Mouse (Mus musculus) midbrain, embryonic 15.5 days (tissue): Measurements from ENCODE around the gene Smyd5. TPM values are rescaled to one million over a fixed set of nuclear protein-coding genes. Genes with fewer than 3 reads are reported as not detected.
"Not testable (repeated sequence)": the region's sequence is repeated elsewhere in the genome, so short reads cannot be mapped to it uniquely, and the experiment has no call there.

Experiments
- ATAC-seq: fragments of 200-750 bp; cut with Nextera tagmentation; replicated peaks from 2 replicates; pipeline ENCODE4 v1.8.0; 2017; ENCODE audit warnings: moderate TSS enrichment
- H3K27ac ChIP-seq: fragments of 300-500 bp; sonication (generic); 2 replicates; pipeline ENCODE4 v1.5.1; 2015; ENCODE audit warnings: mild to moderate bottlenecking, inconsistent platforms
- H3K27me3 ChIP-seq: fragments of 300-500 bp; sonication (generic); replicated peaks from 2 replicates; pipeline ENCODE4 v1.6.1; 2015; ENCODE audit warnings: inconsistent platforms
- H3K36me3 ChIP-seq: fragments of 300-500 bp; sonication (generic); replicated peaks from 2 replicates; pipeline ENCODE4 v1.6.1; 2015; ENCODE audit warnings: inconsistent platforms
- H3K4me1 ChIP-seq: fragments of 300-500 bp; sonication (generic); 2 replicates; pipeline ENCODE4 v1.6.1; 2015; ENCODE audit warnings: inconsistent platforms
- H3K4me2 ChIP-seq: fragments of 300-500 bp; sonication (generic); 2 replicates; pipeline ENCODE4 v1.6.1; 2015; ENCODE audit warnings: inconsistent platforms, mild to moderate bottlenecking, moderate library complexity
- H3K4me3 ChIP-seq: fragments of 300-500 bp; sonication (generic); 2 replicates; pipeline ENCODE4 v1.5.1; 2015; ENCODE audit warnings: mild to moderate bottlenecking, inconsistent platforms
- H3K9ac ChIP-seq: fragments of 300-500 bp; sonication (generic); 2 replicates; pipeline ENCODE4 v1.6.1; 2015; ENCODE audit warnings: mild to moderate bottlenecking, inconsistent platforms
- H3K9me3 ChIP-seq: fragments of 300-500 bp; sonication (generic); 2 replicates; pipeline ENCODE4 v1.6.1; 2016; ENCODE audit warnings: inconsistent platforms
- WGBS: fragments of 180-500 bp; shearing (Covaris S2); methylation state at CpG from one replicate; pipeline ENCODE4 v1.1.7; 2015; ENCODE audit warnings: mixed read lengths; 5-methylcytosine and 5-hydroxymethylcytosine counted together
- polyA plus RNA-seq: library from polyadenylated mRNA; unstranded; fragments of >200 nt; fragmentation: Nextera tagmentation; extraction: Ambion mirVana; gene quantifications from 2 replicates; pipeline ENCODE4 v1.2.1, GENCODE M21; 2015

Smyd5 gene
- polyA plus RNA-seq, 1 experiment from 2014 or later = 73.2 TPM

DNA sequence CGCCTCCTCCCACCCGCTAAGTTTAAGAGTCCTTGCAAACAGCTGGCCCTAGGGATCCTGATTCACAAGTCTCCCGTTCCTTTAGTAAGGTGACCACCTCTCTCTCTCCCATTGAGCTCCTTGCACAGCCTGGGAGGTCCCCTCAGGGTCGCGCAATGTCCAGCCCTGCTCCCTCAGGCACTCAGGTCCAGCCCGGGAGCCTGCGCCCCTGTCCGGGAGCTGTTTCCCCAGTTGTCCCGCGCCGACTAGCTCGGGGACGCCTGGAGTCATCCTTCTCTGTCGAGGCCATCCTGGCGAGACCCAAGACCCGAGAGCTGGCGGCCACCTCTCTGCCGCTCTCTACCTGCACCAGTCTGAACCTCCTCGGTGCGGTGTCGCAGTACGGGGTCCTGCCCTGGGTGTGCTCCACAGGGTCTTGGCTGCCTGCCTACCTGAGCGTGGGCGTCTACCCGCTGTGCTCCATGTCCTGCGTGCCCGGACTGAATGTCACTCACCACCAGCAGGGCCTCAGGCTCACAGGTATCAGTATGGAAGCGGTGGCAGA lies 7.9 kb upstream of the Smyd5 start, which contains the start of gene Noto:
Noto (plus strand) TSS at position 51 of the 544 bp plus-strand sequence.
- no peak within 1 kb of the TSS for H3K27ac ChIP-seq
- H3K9me3 ChIP-seq = no peaks in the 10 kb centered on the region
- H3K27me3 ChIP-seq = 0 out of 2 replicates have a peak, but pooled peaks cover 5% of the 10 kb centered on the region
- no peaks in the 10 kb centered on the region for H3K36me3 ChIP-seq
- H3K4me1 ChIP-seq = no peaks in the 10 kb centered on the region
- no peak within 1 kb of the TSS for H3K4me2 ChIP-seq
- WGBS = 17% methylated on average over 28 of the region's 28 CpGs
- ATAC-seq = no peak
- H3K9ac ChIP-seq = no peak within 1 kb of the TSS
- H3K4me3 ChIP-seq = no peak within 1 kb of the TSS

DNA sequence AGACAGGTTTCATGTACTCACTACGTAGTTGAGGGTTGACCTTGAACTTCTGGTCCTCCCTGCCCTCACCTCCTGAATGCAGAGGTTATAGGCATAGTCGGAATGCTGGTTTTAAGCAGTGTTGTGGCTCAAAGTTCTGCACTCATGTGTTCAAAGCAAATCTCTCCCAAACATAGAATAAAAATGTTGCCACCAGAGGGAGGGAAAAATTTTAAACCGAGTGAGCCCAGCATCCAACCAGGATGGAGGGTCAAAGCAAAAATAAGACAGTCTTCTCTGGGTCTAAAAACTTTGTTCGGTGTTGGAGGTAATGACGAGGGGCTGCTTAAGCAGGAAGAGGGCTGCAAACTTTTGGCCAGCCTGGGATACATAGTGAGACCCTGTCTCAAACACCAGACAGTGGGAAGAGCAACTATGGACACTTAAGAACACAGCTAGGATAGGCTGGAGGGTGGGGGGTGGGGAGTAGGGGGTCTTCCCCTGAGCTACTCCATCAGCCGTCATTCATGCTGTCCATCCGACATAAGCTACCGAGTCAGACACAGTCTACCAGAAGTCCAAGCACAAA lies 431 bp upstream of the Smyd5 start:
- H3K27me3 ChIP-seq = no peaks in the 10 kb centered on the region
- H3K27ac ChIP-seq = no peak overlapping the region
- ATAC-seq = peak; percentile 82
- peak overlapping the region; percentile 96 for H3K4me3 ChIP-seq
- WGBS = 47% methylated on average over 8 of the region's 8 CpGs
- H3K9ac ChIP-seq = peak overlapping the region; percentile 75
- H3K4me1 ChIP-seq = peaks cover 14% of the 10 kb centered on the region
- H3K36me3 ChIP-seq = no peaks in the 10 kb centered on the region
- peak overlapping the region; percentile 93 for H3K4me2 ChIP-seq
- no peaks in the 10 kb centered on the region for H3K9me3 ChIP-seq

DNA sequence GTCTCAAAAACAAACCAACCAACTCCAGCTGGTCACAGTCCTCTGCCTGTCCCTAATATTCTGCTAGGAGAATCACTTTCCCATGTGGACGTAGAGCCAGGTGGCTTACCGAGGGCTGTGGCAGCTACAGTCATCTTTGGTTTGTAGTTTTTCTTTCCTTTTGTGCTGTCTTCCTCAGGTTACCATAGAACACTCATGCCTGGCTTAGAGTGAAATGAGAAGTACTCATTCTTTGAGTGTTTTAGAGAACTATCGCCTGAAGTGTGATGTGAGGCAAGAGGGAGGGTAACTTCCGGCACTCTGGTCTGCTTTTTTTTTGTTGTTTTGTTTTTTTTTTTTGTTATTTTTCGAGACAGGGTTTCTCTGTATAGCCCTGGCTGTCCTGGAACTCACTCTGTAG lies 2.1 kb downstream of the Smyd5 start:
- H3K9me3 ChIP-seq = no peaks in the 10 kb centered on the region
- no peak overlapping the region for H3K4me2 ChIP-seq
- H3K36me3 ChIP-seq = peaks cover 9% of the 10 kb centered on the region; the same call in 1 of the 2 replicates
- no peaks in the 10 kb centered on the region for H3K27me3 ChIP-seq
- H3K4me3 ChIP-seq = no peak overlapping the region
- no peak overlapping the region for H3K27ac ChIP-seq
- no peak for ATAC-seq
- no peak overlapping the region for H3K9ac ChIP-seq
- 89% methylated on average over 5 of the region's 5 CpGs for WGBS
- peaks cover 14% of the 10 kb centered on the region for H3K4me1 ChIP-seq

DNA sequence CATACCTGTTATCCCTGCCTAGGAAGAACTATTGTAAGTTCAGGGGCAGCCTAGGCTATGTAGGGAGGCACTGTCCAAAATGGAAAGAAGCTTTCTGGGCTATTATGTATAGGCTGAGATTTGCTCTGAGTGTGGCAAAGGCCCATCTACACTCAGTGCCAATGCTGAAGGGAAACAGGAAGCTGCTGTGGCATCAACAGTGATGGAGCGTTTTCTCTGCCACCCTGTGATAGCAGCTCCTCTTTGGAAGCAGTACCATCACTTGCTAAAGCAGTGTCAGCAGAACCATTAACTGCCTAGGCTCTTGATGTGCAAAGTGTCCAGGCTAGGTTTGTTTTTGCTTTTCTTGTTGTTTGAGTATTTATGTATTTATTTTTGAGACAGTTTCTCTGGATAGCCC lies 4.4 kb downstream of the Smyd5 start:
- Histone ChIP-seq H3K4me1 (peaks cover 14% of the 10 kb centered on the region), H3K36me3 (peaks cover 17% of the 10 kb centered on the region; the same call in 1 of the 2 replicates), H3K9ac (no peak overlapping the region), H3K27me3 (no peaks in the 10 kb centered on the region), H3K4me3 (no peak overlapping the region), H3K4me2 (no peak overlapping the region), H3K27ac (no peak overlapping the region), H3K9me3 (no peaks in the 10 kb centered on the region)
- 93% methylated on average over 1 of the region's 1 CpGs for WGBS
- no peak for ATAC-seq

DNA sequence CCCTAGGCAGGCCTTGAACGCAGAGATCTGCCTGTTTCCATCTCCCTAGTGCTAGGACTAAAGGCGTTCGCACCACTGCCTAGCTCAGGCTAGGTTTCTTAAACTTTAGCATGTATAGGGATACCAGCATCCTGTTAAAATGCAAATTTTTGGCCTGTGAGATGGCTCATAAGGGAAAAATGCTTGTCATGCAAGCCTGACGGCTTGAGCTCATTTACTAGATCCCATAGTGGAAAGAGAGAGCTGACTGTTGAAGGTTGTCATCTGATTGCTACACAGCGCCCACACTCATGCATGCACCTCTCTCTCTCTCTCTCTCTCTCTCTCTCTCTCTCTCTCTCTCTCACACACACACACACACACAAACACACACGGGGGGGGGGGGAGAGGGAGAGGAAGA lies 4.8 kb downstream of the Smyd5 start:
- no peak overlapping the region for H3K4me3 ChIP-seq
- H3K4me1 ChIP-seq = peaks cover 14% of the 10 kb centered on the region
- H3K4me2 ChIP-seq = no peak overlapping the region
- H3K9ac ChIP-seq = no peak overlapping the region
- H3K36me3 ChIP-seq = peaks cover 18% of the 10 kb centered on the region; the same call in 1 of the 2 replicates
- WGBS = 78% methylated on average over 5 of the region's 6 CpGs
- ATAC-seq = no peak
- H3K27me3 ChIP-seq = no peaks in the 10 kb centered on the region
- H3K9me3 ChIP-seq = no peaks in the 10 kb centered on the region
- no peak overlapping the region for H3K27ac ChIP-seq

DNA sequence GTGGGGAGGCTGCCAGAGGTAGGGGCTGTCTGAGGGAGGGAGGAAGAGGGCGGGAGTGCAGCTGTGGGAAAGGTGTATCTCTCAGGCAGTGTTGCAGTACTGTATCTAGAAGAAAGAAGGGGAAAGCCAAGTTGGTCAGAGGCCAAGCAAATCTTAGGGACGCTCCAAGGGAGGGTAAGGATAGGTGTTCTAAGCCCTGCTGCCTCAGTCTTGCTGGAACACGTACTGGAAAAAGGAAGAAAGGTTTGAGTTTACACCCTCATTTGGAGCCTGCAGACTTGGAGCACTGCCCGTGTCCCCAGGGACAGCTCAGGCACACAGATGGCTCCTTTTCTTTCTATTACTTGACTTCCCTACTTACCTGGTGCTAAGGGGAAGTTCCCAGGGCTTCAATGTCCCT lies 9.4 kb downstream of the Smyd5 start:
- Histone ChIP-seq H3K36me3 (peaks cover 19% of the 10 kb centered on the region; the same call in 1 of the 2 replicates), H3K9ac (no peak overlapping the region), H3K27ac (no peak overlapping the region), H3K4me3 (no peak overlapping the region), H3K27me3 (no peaks in the 10 kb centered on the region), H3K4me2 (no peak overlapping the region), H3K9me3 (no peaks in the 10 kb centered on the region), H3K4me1 (no peaks in the 10 kb centered on the region)
- no peak for ATAC-seq
- WGBS = 95% methylated on average over 4 of the region's 4 CpGs

DNA sequence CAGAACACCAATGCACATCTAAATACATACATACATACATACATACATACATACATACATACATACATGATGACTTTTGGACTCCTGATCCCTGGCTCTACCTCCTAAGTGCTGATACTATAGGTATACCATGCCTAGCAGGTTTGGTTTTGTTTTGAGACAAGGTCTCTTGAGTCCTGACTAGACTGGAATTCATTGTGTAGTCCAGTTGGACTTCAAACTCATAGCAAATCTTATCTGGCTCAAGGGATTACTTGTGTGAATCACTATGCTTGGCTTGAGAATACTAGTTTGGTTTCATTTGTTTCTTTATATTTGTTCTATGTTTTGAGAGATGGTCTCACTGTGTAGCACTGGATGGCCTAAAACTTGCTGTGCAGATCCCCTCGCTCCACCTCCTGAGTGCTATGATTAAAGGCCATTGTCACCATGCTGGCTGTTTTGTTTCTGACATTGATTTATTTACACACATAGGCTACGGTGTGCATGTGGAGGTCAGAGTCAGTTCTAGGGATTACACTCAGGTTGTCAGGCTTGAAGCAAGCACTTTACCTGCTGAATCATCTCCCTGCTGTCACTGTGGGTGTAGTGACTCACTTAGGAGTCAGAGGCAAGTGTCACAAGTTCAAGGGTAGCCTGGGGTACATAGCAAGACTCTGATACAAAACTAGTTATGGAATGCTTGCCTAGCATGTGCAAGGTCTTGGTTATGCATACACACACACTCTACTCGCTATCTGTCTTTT lies 11.9 kb downstream of the Smyd5 start:
- Histone ChIP-seq H3K9me3 (no peaks in the 10 kb centered on the region), H3K36me3 (peaks cover 15% of the 10 kb centered on the region; the same call in 1 of the 2 replicates), H3K27me3 (no peaks in the 10 kb centered on the region), H3K4me2 (no peak overlapping the region), H3K4me3 (no peak overlapping the region), H3K9ac (no peak overlapping the region), H3K27ac (no peak overlapping the region), H3K4me1 (no peaks in the 10 kb centered on the region)
- no peak for ATAC-seq
- WGBS = 91% methylated on average over 3 of the region's 3 CpGs

DNA sequence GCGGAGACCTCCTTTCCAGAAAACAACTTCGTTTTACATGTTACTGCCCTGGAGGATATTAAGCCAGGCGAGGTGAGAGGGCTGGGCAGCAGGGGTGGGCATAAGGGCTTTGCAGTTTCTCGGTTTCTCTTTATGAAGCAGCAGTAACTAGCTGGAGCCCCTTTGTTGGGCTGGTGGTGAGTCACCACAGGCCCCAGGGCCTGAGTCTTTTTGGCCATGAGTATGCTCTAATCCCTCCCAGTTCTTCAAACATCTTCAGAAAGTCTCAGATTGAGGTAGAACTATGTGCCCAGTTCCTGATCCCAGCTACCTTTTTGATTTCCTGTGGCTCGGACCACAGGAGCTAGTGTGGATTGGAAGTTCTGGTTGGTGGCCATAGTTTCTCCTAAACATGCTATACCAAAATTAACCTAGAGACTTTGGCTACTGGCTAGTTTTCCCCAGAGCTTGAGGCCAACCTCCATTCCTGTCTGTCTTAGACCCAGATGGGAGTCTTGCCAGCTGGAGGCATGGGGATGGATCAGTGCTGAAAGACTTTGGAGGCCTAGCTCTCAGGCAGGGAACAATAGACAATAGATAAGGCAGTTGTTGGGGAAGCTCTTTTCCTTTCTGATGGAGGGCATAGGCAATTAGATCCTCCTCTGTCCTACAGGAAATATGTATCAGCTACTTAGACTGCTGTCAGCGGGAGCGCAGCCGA lies 12.6 kb downstream of the Smyd5 start:
- Histone ChIP-seq H3K4me1 (no peaks in the 10 kb centered on the region), H3K9me3 (no peaks in the 10 kb centered on the region), H3K9ac (no peak overlapping the region), H3K27me3 (no peaks in the 10 kb centered on the region), H3K4me2 (no peak overlapping the region), H3K36me3 (0 out of 2 replicates have a peak, but pooled peaks cover 11% of the 10 kb centered on the region), H3K27ac (no peak overlapping the region), H3K4me3 (no peak overlapping the region)
- 95% methylated on average over 8 of the region's 8 CpGs for WGBS
- ATAC-seq = no peak

DNA sequence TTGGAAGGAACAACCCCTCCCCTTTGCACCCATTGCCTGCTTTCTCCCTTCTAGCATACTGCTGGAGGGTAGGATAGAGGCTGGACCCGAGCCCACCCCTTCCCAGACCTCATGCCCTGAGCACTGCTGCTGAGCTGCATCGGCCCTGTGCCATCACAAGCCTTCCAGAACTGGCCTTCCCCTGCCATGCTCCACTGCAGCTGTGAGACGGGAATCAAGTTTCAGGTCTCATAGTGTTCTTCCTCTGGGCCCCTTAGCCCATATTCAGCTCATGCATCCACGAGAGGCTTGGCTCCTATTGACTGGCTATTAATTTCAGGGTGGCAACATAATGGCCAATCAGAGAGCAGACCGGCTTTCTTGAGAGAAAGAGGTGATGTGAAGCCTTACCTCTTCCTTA lies 13.5 kb downstream of the Smyd5 start:
- Histone ChIP-seq H3K27me3 (no peaks in the 10 kb centered on the region), H3K4me2 (no peak overlapping the region), H3K9ac (no peak overlapping the region), H3K4me3 (no peak overlapping the region), H3K4me1 (peaks cover under 1% of the 10 kb centered on the region; the same call in 1 of the 2 replicates), H3K9me3 (no peaks in the 10 kb centered on the region), H3K36me3 (0 out of 2 replicates have a peak, but pooled peaks cover 11% of the 10 kb centered on the region), H3K27ac (no peak overlapping the region)
- WGBS = 72% methylated on average over 5 of the region's 5 CpGs
- ATAC-seq = no peak

DNA sequence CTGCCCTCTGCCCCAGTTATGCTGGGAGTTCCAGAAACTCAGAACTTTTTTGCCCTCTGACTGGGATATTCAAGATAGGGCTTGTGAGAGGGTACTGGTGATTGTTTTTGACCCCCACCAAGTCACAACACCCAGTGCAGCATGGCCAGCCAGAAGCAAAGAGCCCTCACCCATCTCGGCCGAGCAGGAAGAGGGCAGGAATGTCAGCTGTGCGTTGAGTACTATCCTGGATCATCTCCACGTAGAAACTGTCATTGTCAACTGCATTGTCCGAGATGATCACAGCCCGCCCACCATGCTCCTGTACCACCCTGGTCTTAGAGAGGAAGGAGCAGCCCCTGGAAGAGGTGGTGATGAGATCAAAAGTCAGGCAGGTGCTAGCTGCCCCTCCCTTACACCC lies 15.6 kb downstream of the Smyd5 start:
- 0 out of 2 replicates have a peak, but pooled peaks cover 5% of the 10 kb centered on the region for H3K36me3 ChIP-seq
- H3K27ac ChIP-seq = no peak overlapping the region
- H3K4me1 ChIP-seq = peaks cover 7% of the 10 kb centered on the region
- WGBS = 86% methylated on average over 6 of the region's 6 CpGs
- H3K9me3 ChIP-seq = no peaks in the 10 kb centered on the region
- no peak for ATAC-seq
- H3K9ac ChIP-seq = no peak overlapping the region
- no peak overlapping the region for H3K4me3 ChIP-seq
- no peak overlapping the region for H3K4me2 ChIP-seq
- H3K27me3 ChIP-seq = no peaks in the 10 kb centered on the region

DNA sequence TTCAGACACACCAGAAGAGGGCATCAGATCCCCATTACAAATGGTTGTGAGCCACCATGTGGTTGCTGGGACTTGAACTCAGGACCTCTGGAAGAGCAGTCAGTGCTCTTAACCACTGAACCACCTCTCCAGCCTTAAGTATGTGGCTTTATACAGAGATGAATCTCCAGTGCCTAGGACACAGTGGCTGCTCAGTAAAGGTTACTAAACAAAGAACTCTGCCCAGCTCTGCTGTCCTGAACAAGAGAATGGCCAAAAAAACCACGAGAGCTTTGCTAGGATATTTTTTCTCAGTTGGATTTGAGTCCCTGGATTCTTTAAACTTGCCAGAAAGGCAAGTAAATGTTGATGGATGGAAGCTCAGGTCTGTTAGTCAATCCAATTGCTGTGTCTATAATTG lies 18.4 kb downstream of the Smyd5 start:
- not testable (repeated sequence) for ATAC-seq, H3K27me3 ChIP-seq, H3K9ac ChIP-seq, H3K27ac ChIP-seq, H3K9me3 ChIP-seq, H3K36me3 ChIP-seq
- WGBS = 70% methylated on average over 1 of the region's 1 CpGs
- Histone ChIP-seq H3K4me1 (peaks cover 34% of the 10 kb centered on the region), H3K4me3 (peak overlapping the region; percentile 78), H3K4me2 (peak overlapping the region; percentile 89; the same call in 1 of the 2 replicates)
